Mouse (Mus musculus): ENCODE data around the gene Cyb5d2.

DNA sequence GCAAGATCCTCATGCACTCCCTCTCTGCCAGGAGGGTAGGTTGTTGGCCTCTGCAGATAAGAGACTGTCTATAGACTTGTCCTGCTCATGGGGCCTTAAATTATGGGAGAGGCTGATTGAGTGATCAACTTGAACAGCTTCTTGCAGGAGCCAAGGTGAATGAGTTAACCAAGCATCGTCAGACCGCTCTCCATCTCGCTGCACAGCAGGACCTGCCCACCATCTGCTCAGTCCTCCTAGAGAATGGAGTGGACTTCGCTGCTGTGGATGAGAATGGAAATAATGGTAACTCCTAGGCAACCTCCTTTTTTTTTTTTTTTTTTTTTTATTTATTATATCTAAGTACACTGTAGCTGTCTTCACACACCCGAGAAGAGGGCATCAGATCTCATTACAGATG is 37.6 kb downstream of the Cyb5d2 start:
- no peak for TF ChIP-seq CTCF (IDR thresholded peaks at IDR 0.05; ENCODE audit: borderline replicate concordance, control insufficient read depth, extremely low read depth, insufficient read depth, low read length, poor library complexity)
- no peak for TF ChIP-seq POLR2A (IDR thresholded peaks at IDR 0.05; ENCODE audit: control insufficient read depth, extremely low read depth, insufficient read depth, low read length, poor library complexity)

Measured in thymus, adult 2 months (tissue).